Mouse (Mus musculus) midbrain, embryonic 16.5 days (tissue): Measurements from ENCODE around the gene Hcar1. TPM values are rescaled to one million over a fixed set of nuclear protein-coding genes. Genes with fewer than 3 reads are reported as not detected.

Experiments
- ATAC-seq: fragments of 200-750 bp; cut with Nextera tagmentation; 2 replicates; pipeline ENCODE4 v1.8.0; 2017; ENCODE audit warnings: moderate TSS enrichment
- H3K27ac ChIP-seq: fragments of 300-500 bp; sonication (generic); 2 replicates; pipeline ENCODE4 v1.5.1; 2014; ENCODE audit warnings: mild to moderate bottlenecking, low read length, mixed read lengths
- H3K27me3 ChIP-seq: fragments of 300-500 bp; sonication (generic); 2 replicates; pipeline ENCODE4 v1.6.1; 2014; ENCODE audit warnings: low read depth, low read length, mixed read lengths; ENCODE audit not compliant: control insufficient read depth, insufficient read depth
- H3K36me3 ChIP-seq: fragments of 300-500 bp; sonication (generic); 2 replicates; pipeline ENCODE4 v1.6.1; 2014; ENCODE audit warnings: mild to moderate bottlenecking, low read length, moderate library complexity, mixed read lengths; ENCODE audit not compliant: control insufficient read depth, insufficient read depth
- H3K4me1 ChIP-seq: fragments of 300-500 bp; sonication (generic); 2 replicates; pipeline ENCODE4 v1.6.1; 2014; ENCODE audit warnings: mild to moderate bottlenecking, low read length, mixed read lengths; ENCODE audit not compliant: control insufficient read depth, insufficient read depth
- H3K4me2 ChIP-seq: fragments of 300-500 bp; sonication (generic); 2 replicates; pipeline ENCODE4 v1.6.1; 2014; ENCODE audit warnings: mild to moderate bottlenecking, low read length, mixed read lengths
- H3K4me3 ChIP-seq: fragments of 300-500 bp; sonication (generic); 2 replicates; pipeline ENCODE4 v1.5.1; 2014; ENCODE audit warnings: low read depth, mild to moderate bottlenecking, low read length, moderate library complexity, mixed read lengths
- H3K9ac ChIP-seq: fragments of 300-500 bp; sonication (generic); 2 replicates; pipeline ENCODE4 v1.6.1; 2014; ENCODE audit warnings: low read depth, low read length, mixed read lengths
- H3K9me3 ChIP-seq: fragments of 300-500 bp; sonication (generic); replicated peaks from 2 replicates; pipeline ENCODE4 v1.6.1; 2014; ENCODE audit warnings: mild to moderate bottlenecking, low read length, mixed read lengths; ENCODE audit not compliant: control insufficient read depth, poor library complexity, severe bottlenecking
- WGBS: fragments of 180-500 bp; shearing (Covaris S2); extraction: QIAGEN DNeasy Blood & Tissue Kit; methylation state at CpG from one replicate; pipeline ENCODE4 v1.1.7; 2014; 5-methylcytosine and 5-hydroxymethylcytosine counted together
- polyA plus RNA-seq: library from polyadenylated mRNA; unstranded; fragments of >200 nt; fragmentation: Nextera tagmentation; extraction: Ambion mirVana; gene quantifications from 2 replicates; pipeline ENCODE4 v1.2.1, GENCODE M21; 2015

Hcar1 gene
- polyA plus RNA-seq, 1 experiment from 2014 or later = 0.62 TPM

DNA sequence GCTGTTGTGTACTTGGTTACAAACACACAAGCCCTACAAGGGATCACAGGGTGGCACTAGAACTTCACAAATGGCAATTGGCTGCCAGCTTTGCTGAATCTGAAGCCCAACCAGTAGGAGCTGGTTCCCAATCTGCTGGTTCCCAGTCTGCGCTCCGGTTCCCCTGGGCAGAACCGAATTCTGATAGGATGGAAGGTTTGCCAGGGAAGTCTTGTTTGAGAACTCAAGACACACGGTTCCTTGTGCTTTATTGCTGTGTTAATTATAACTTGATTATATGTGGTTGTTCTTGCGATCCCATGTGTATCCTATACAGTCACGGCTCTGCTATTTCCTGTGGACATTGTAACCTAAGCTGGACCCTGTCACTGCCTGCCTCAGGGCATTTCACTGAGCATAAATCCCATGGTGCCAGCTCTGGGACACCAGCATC is 52.1 kb downstream of the Hcar1 start:
- H3K4me3 ChIP-seq = no peak overlapping the region
- H3K9ac ChIP-seq = no peak overlapping the region
- H3K4me2 ChIP-seq = no peak overlapping the region
- H3K9me3 ChIP-seq = no peaks in the 10 kb centered on the region
- WGBS = 82% methylated on average over 6 of the region's 6 CpGs
- no peaks in the 10 kb centered on the region for H3K36me3 ChIP-seq
- no peaks in the 10 kb centered on the region for H3K4me1 ChIP-seq
- H3K27me3 ChIP-seq = no peaks in the 10 kb centered on the region
- no peak overlapping the region for H3K27ac ChIP-seq
- no peak for ATAC-seq

Other genes with a start within 250 kb of the Hcar1 start
- gene Clip1, start 195.4 kb downstream of the Hcar1 start, polyA plus RNA-seq = 86.1 and 93.6 TPM in 2 replicates
- gene Zcchc8, start 158.9 kb downstream of the Hcar1 start, polyA plus RNA-seq = 70.5 and 76.7 TPM in 2 replicates
- 124 and 134 TPM in 2 replicates for gene Rsrc2, start 130.6 kb downstream of the Hcar1 start, polyA plus RNA-seq
- 2.8 and 3.1 TPM in 2 replicates for gene Kntc1, start 130.3 kb downstream of the Hcar1 start, polyA plus RNA-seq
- not detected in 2 replicates for gene Hcar2, start 14.5 kb downstream of the Hcar1 start, polyA plus RNA-seq
- 122 and 130 TPM in 2 replicates for gene Denr, start 27.2 kb upstream of the Hcar1 start, polyA plus RNA-seq
- gene Gm43518, start 47.4 kb upstream of the Hcar1 start, polyA plus RNA-seq = 2.6 and 3.6 TPM in 2 replicates
- 4.2 and 4.9 TPM in 2 replicates for gene Ccdc62, start 50.7 kb upstream of the Hcar1 start, polyA plus RNA-seq
- 33.5 and 34.3 TPM in 2 replicates for gene Hip1r, start 93.6 kb upstream of the Hcar1 start, polyA plus RNA-seq
- 59.5 and 62.0 TPM in 2 replicates for gene Vps37b, start 152.2 kb upstream of the Hcar1 start, polyA plus RNA-seq
- gene Abcb9, start 215.8 kb upstream of the Hcar1 start, polyA plus RNA-seq = 15.5 and 21.7 TPM in 2 replicates
- 41.8 and 43.7 TPM in 2 replicates for gene Ogfod2, start 232.3 kb upstream of the Hcar1 start, polyA plus RNA-seq
- 78.0 and 81.6 TPM in 2 replicates for gene Arl6ip4, start 236.1 kb upstream of the Hcar1 start, polyA plus RNA-seq